Mouse (Mus musculus) heart, postnatal 14 days (tissue): ENCODE results near the gene Mtmr4. TPM values are rescaled to one million over a fixed set of nuclear protein-coding genes. Genes with fewer than 3 reads are reported as not detected.

ENCODE experiments used
- DNase-seq, 2 experiments: peaks; one replicate each; pipeline ENCODE4 v3.0.0; 2021 to 2022
- intact Hi-C: fragments of 180-260 bp; cut with DNase I; formaldehyde crosslinking; loops from one replicate; pipeline ENCODE4 v1.15.1; 2025
- total RNA-seq, 2 experiments: library from RNA; stranded (reverse); gene quantifications; 2 replicates each; pipeline ENCODE4 v1.2.3; 2021

The Mtmr4 gene
- total RNA-seq, 2 experiments from 2014 or later = 16.0 to 22.9 TPM

GRCm38 (mm10) chr11:87602234-87602633 lies 10.3 kb downstream of the Mtmr4 start:
- intact Hi-C loops = no loop called here
- DNase-seq = no peak

DNA sequence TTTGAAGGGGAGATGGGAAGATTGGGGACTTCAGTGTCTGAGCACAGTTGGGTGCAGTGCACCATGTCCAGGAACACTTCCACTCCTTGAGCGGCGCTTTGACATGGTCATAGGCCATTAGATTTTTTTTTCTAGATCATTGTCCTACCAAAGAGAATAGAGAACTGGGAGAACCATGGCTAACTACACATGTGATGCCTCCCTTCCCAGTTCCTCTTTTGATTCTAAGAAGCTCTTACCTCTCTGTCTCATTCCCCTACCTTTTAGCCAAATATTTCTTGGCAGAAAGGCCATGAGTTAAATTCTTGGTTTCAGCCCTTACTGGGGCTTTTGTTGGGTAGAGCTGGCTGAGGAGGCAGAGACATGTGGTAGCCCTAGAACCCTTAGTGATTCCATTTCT lies 11.6 kb downstream of the Mtmr4 start:
- intact Hi-C loops = no loop called here
- no peak for DNase-seq

GRCm38 (mm10) chr11:87609264-87609663 lies 17.3 kb downstream of the Mtmr4 start:
- DNase-seq = no peak
- intact Hi-C loops = no loop called here

DNA sequence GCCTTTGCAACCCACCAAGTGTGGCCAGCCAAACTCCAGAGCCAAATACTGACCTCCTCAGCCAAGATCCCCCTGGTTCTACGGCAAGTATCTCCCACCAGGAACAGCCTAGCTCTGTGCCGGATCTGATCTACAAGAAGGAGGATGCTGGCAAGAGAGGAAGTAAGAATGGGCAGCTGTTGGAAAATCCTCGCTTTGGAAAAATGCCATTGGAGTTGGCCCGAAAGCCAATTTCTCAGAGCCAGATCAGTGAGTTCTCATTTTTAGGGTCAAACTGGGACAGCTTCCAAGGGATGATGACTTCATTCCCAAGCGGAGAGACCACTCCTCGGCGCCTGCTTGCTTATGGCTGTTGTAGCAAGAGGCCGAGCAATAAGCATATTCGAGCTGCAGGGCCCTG lies 19.6 kb downstream of the Mtmr4 start:
- intact Hi-C loops = no loop called here
- no peak for DNase-seq

DNA sequence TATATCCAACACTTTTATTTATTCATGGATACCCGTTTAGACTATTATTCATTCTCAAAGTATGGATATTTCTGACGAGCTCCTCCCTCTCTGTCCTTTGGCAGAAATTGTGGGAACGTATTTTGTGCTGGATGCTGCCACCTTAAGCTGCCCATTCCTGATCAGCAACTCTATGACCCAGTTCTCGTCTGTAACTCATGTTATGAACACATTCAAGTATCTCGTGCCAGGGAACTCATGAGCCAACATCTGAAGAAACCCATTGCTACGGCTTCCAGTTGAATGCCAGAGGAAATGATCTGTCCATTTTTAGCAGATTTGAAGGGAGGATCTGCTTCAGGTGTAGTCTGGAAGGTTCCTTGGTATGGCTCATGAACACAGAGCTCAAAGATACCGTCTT lies 22.0 kb downstream of the Mtmr4 start:
- intact Hi-C loops = no loop called here

GRCm38 (mm10) chr11:87615551-87615950 lies 23.6 kb downstream of the Mtmr4 start:
- intact Hi-C loops = no loop called here
- no peak for DNase-seq

More for the DNA sequence above, 22.0 kb downstream of the Mtmr4 start:
- DNase-seq = no peak

DNA sequence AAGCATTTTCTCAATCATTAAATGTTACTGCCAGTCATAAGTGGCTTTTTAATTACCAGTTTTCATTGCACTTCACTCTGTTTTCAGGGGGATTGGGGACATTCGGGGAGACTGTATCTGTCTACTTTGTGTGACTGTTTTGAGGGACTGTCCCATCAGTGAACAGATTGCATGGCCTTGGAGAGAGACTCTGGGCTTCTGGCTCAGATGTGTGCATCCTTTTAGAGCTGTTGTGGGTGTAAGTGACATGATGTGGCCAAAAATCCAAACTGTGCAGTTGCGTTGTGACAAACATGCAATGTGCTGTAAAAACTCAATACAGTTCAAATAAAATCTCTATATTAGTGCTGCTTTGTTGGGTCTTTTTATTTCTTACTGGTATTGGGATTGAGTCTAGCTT lies 24.0 kb downstream of the Mtmr4 start:
- intact Hi-C loops = no loop called here
- no peak for DNase-seq

DNA sequence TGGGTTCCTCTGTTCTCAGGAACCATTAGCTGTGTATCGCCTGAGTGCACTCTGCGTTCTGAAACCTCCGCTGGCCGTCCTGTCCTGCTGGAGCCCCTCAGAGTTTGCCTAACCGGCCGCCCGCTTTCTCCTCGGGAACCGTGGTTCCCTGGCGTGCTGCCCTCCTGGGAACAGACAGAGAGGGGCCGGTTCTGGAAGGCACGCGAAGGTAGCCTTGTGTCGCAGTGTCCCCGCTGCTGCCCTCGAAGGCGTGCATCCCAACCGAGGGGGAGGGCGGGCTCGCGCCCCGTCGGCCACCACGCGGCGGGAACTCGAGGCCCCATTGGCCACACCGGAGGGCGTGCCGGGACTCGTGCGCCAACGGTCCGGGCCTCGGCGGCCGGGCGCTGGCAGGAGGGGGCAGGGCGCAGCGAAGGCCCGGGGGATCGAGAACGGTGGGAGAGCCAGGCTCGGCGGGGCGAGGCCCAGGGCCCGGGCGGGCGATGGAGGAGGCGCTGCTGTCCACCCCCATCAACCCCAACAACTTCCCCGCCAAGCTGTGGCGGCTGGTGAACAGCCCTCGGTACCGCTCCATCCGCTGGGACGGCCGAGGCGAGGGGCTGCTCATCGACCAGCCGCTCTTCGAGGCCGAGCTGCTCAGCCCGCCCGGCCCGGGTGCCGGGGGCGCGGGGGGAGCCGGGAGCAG lies 25.0 kb downstream of the Mtmr4 start, which contains the start of gene Hsf5:
Gene Hsf5 (plus strand): TSS at position 375 of the 685 bp plus-strand sequence.
- DNase-seq = no peak
- intact Hi-C loops = no loop called here

GRCm38 (mm10) chr11:87617606-87618005 lies 25.6 kb downstream of the Mtmr4 start:
- intact Hi-C loops = no loop called here
- DNase-seq = no peak

GRCm38 (mm10) chr11:87623160-87623559 lies 31.2 kb downstream of the Mtmr4 start:
- intact Hi-C loops = no loop called here
- DNase-seq = no peak

DNA sequence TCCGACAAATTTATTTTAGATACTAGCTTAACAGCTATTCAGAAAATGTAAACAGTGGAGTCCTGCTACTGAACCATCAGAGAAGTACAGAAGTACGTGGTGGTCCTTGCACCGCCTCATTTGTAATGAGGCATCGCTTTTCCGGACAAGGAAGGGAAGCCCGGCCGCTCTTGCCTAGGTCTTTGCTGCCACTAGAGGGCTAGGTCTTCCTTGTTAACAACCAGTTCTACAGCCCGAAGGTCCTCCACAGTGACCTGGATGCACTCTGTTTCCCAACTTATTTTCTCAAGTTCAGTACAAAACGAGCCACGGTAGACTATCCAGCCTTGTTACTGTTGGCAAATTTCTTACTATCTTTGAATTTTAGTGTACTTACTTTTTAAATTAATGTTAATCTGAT lies 37.9 kb downstream of the Mtmr4 start:
- intact Hi-C loops = no loop called here
- DNase-seq = peak; percentile 17 to 54

- no peak for DNase-seq
- intact Hi-C loops = no loop called here
These were observed 46.8 kb downstream of the Mtmr4 start for GRCm38 (mm10) chr11:87638793-87639192.

DNA sequence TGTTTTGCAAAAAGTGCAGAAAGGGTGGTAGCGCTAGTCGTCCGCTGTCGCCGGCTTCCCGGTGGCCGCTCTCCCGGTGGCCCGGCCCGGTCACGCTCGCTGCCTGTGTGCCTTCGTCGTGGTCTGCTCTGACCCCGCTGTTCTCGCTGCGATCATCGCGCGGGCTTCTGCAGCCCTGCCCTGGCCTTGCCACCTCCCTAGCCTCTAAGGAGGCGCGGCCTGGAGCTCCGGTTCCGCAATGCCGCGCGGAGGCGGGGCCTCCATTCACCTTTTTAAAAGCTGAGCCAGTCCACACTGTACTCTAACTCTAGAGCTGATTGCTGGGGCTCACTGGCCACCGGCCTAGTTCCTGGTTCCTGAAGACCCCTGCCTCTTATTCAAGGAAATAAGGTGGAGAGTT lies 47.2 kb downstream of the Mtmr4 start:
- peak; percentile 64 to 69 for DNase-seq
- intact Hi-C loops = no loop called here

GRCm38 (mm10) chr11:87642865-87643264 lies 50.9 kb downstream of the Mtmr4 start:
- intact Hi-C loops = no loop called here
- no peak for DNase-seq

DNA sequence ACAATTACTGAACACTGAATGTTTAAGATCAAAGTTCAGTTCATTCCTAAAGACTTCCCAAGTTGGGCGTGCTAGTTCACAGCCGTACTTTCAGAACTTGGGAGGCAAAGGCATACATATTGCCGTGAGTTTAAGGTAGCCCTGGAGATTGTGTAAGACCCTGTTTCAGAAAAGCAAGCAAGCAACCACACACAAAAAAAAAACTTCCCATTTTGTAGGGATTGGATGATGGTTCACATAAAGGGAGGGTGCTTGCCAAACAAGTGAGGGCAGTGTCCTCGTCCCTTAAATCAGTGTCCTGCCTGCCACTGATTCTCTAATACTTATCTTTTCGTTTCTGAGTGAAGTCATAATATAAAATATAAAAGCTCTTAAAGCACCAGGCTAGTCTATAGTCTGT lies 62.7 kb downstream of the Mtmr4 start:
- intact Hi-C loops = no loop called here

GRCm38 (mm10) chr11:87659216-87659615 lies 67.3 kb downstream of the Mtmr4 start:
- intact Hi-C loops = no loop called here
- DNase-seq = no peak

More for the DNA sequence above, 62.7 kb downstream of the Mtmr4 start:
- no peak for DNase-seq

DNA sequence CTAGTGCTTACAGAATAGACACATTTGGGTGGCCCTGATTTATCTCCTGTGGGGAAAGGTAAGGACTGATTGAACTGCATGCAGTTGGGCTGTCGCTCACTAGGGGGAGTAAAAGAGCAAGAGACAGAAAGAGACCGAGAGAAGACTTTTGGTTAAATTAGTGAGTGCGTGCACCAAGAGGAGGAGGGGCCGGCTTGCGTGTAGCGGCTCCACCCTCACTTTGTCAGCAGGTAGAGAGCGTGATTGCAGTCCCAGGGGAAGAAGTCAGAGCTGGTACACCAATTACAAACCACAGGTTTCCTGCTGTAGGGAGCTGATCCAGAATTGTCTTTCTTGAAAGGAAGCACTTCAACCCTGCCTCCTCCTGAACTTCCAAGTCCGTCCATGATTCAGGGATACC lies 70.4 kb downstream of the Mtmr4 start, which contains the start of gene Rnf43:
Gene Rnf43 (plus strand): TSS at position 316 of the 400 bp plus-strand sequence.
- peak; percentile 71 to 83 for DNase-seq
- intact Hi-C loops = loop anchor here (1.0 to 10.0 kb wide), 3 partner anchors 109 to 222 kb away; no protein-coding TSS in a partner anchor

- intact Hi-C loops = loop anchor here (1.0 to 10.0 kb wide), 3 partner anchors 108 to 222 kb away; no protein-coding TSS in a partner anchor
- no peak for DNase-seq
These were observed 70.9 kb downstream of the Mtmr4 start for GRCm38 (mm10) chr11:87662822-87663221.

DNA sequence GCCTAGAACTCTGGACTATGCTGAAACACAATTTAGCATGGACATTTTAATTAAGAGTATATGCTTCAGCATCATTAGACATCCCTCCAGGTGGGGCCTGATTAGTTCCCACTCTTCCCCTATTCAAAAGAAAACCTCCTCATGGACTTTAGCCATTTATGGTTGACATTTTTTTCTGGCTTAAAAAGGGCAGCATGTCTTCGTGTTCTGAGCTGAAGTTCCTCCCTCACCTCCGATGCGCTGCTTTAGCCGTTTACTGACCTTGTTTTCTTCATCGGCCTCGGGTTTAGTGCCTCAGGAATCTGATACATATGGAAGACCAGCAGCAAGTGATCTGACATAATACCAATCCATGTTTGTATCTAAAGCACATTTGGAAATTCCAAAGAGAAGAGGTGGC lies 72.0 kb downstream of the Mtmr4 start:
- DNase-seq = no peak
- intact Hi-C loops = loop anchor here (10.0 kb wide), 1 partner anchor 221 kb away; no protein-coding TSS in a partner anchor

DNA sequence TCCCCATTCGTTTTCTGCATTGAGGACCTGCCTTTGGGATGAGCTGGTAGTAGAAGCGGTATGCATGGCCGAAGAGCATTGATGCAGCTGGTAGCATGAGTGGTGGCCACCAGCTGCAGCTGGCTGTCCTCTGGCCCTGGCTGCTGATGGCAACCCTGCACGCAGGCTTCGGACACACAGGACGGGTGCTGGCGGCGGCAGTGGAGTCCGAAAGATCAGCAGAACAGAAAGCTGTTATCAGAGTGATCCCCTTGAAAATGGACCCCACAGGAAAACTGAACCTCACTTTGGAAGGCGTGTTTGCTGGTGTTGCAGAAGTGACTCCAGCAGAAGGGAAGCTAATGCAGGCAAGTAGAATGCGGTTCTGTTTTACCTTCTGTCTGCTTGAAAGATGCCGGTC lies 72.6 kb downstream of the Mtmr4 start:
- intact Hi-C loops = loop anchor here (10.0 kb wide), 1 partner anchor 220 kb away; no protein-coding TSS in a partner anchor
- no peak for DNase-seq

- intact Hi-C loops = loop anchor here (10.0 kb wide), 1 partner anchor 220 kb away; no protein-coding TSS in a partner anchor
- no peak for DNase-seq
These were observed 73.3 kb downstream of the Mtmr4 start for GRCm38 (mm10) chr11:87665224-87665623.

DNA sequence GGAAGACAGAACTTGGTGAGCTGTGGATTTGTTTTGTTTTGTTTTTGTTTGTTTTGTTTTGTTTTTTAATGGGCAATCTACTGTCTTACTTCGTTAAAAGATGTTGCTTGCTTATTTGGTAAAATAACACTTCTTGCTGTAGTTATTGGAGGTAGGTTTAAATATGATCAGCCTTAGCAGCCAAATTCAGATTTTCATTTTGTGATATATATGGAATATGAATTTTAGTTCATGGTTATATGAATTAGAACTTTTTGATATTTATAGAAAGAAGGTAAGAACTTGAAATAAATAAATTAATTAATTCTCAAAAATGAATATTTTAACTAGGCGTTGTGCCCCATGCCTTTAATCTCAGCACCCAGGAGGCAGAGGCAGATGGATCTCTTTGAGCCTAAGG lies 73.7 kb downstream of the Mtmr4 start:
- intact Hi-C loops = loop anchor here (10.0 kb wide), 1 partner anchor 219 kb away; no protein-coding TSS in a partner anchor

More for the DNA sequence above, 73.7 kb downstream of the Mtmr4 start:
- DNase-seq = no peak
